Mouse (Mus musculus): ENCODE data around the gene Sec16b.

Sec16b gene

GRCm38 (mm10) chr1:157558145-157558544, 51.6 kb downstream of the Sec16b start:
- DNase-seq (ENCODE audit: low spot score): no peak

- DNase-seq (ENCODE audit: low spot score): no peak
Observed at GRCm38 (mm10) chr1:157559986-157560385, 53.5 kb downstream of the Sec16b start.

GRCm38 (mm10) chr1:157560654-157561386, 54.3 kb downstream of the Sec16b start:
- DNase-seq (ENCODE audit: low spot score): no peak

GRCm38 (mm10) chr1:157567819-157568218, 61.3 kb downstream of the Sec16b start:
- no peak for DNase-seq (ENCODE audit: low spot score)

GRCm38 (mm10) chr1:157569263-157570090, 62.9 kb downstream of the Sec16b start:
- DNase-seq (ENCODE audit: low spot score): no peak

GRCm38 (mm10) chr1:157575316-157575715, 68.8 kb downstream of the Sec16b start:
- DNase-seq (ENCODE audit: low spot score): no peak

GRCm38 (mm10) chr1:157578336-157578735, 71.8 kb downstream of the Sec16b start:
- DNase-seq (ENCODE audit: low spot score): no peak

- DNase-seq (ENCODE audit: low spot score): no peak
Observed at GRCm38 (mm10) chr1:157586556-157586955, 80.0 kb downstream of the Sec16b start.

- DNase-seq (ENCODE audit: low spot score): no peak
Observed at GRCm38 (mm10) chr1:157592039-157592438, 85.5 kb downstream of the Sec16b start.

- no peak for DNase-seq (ENCODE audit: low spot score)
Observed at GRCm38 (mm10) chr1:157594561-157594960, 88.0 kb downstream of the Sec16b start.

GRCm38 (mm10) chr1:157595165-157595564, 88.6 kb downstream of the Sec16b start:
- DNase-seq (ENCODE audit: low spot score): no peak

GRCm38 (mm10) chr1:157604513-157604912, 98.0 kb downstream of the Sec16b start:
- DNase-seq (ENCODE audit: low spot score): no peak
